Mouse (Mus musculus): ENCODE data around the gene Shc3.

Gene Shc3

DNA sequence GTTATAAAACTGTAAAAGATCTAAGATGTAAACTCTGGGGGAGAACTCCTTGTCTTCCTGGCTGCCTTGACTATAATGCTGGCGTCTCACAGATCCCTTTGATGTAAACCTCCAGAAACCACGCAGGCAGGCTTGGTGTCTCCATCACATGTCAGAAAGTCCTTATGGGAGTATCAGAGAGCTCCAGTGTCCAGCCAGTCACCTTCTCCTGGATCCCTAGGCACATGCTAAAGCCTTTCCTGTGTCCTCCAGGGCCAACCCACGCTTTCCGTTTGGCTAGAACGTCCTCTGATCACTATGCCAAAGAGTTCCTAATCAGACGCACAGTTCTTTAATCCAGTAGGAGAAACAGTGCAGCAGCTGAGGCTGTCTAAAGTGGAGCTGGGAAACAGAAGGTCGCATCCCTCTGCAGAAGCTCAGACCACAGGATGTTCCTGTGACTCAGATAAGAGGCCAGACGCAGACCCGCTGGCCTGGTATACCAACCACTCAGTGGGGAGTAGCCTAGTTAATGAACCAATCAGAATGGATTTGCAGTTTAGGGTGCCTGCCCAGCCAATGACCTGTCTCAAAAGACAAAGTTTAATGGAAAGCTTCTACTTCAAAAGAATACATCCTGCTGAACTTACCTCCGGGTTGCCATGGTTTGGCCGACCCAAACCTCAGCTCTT lies 88.7 kb downstream of the Shc3 start:
- DNase-seq (ENCODE audit: low spot score): no peak

DNA sequence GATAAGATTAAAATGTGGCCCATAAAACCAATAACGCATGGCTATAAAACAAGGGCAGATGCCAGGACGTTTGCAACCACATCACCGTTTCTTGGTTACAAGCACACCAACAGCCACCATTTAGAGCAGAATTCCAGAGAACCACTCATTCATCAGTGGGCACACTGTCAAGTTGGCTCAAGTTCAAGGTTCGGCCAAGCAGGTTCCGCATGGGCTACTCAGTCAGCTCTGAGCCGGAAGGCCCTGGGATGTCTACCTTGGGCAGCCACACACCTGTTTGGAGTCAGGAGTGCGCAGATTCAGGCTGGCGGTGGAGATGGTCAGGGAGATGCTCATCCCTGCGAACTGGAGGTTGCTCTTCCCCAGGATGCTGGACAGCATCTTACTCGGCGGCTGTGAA lies 89.4 kb downstream of the Shc3 start:
- DNase-seq (ENCODE audit: low spot score): peak; percentile 19

GRCm38 (mm10) chr13:51476991-51477390 lies 92.2 kb downstream of the Shc3 start:
- no peak for DNase-seq (ENCODE audit: low spot score)

- DNase-seq (ENCODE audit: low spot score): no peak
These were observed 100.4 kb downstream of the Shc3 start for GRCm38 (mm10) chr13:51468697-51469250.

DNA sequence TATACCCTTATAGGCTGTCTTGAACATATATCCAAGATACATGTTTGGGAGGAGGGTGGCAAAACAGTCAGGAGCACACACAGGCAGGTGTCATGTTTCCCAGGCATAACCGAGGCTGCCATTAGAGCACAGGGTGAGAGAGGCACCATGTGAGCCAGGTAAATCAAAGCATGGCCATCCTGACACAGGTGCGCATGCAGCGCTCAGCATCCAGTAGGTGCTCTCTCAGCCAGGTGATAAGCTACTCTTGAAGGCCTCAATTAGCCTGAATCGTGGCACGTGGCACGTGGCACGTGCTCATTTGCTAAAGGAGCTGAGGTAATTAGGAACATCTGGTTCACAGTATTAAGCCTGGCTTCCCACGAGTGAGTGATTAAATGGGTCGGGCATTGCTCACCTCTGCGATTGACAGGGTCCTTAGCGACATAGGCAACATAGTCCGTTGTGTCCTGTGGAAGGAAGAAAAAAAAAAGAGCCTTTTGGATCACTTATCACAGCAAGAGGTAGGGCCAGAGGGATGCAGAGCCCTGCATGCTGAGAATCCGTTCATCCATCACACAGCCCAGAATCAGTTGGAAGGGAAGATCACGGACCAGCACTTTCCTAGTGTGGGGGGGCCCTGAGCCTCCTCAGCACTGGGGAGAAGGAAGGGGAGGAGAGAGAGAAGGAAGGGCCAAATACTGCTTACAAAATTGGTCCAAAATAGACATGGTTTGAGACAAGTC lies 102.9 kb downstream of the Shc3 start:
- DNase-seq (ENCODE audit: low spot score): no peak

DNA sequence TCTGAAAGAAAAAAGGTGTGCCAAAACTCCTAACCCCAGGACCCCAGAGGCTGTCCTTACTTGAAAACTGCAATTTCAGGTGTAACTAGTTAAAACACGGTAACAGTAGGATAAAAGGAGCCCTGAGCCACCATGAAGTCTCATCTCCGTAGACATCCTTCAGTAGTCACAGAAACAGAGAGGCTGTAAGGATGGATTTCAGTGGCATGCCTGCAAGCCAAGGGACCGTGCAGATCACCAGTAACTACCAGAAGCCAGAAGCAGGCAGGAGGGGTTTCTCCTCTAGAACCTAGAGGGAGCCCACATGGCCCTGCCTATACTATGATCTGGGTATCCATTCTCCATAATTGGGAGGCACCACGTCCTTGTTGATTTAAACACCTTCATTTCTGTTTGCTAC lies 104.9 kb downstream of the Shc3 start:
- no peak for DNase-seq (ENCODE audit: low spot score)

- no peak for DNase-seq (ENCODE audit: low spot score)
These were observed 112.9 kb downstream of the Shc3 start for GRCm38 (mm10) chr13:51456190-51456878.

DNA sequence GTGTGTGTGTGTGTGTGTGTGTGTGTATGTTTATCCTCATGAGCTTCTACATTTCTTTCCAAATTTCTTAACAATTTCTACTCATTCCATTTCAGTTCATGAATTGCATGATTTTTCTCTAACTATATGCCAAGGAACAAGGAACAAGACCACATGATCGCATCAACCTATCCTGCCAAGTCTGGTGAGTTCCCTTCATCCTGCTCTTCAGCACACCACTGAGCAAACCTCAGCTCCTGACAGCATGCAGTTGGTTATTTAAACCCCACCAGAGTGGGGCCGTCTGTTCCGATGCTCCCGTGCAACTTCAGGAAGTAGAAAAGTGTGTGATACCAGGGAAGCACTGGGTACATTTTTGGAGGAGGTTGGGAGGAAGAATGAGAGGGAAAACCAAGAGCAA lies 122.7 kb downstream of the Shc3 start:
- no peak for DNase-seq (ENCODE audit: low spot score)

DNA sequence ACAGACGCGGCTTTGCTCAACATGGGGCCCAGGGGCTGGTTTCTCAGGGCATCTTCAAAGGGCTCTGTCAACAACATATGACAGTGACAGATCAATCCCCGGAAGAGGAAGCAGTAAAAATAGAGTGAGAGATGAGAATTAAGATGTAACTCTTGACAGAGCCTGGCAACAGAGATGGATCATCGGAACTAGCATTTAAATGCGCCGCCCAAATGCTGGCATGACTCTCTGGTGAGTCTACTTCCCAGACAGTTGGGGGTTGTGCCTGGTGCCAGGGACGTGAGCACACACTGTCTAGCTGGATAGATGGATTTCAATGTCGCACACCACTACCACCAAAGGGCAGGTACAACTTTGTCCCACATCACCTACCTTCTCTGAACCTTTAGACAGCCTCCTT lies 126.3 kb downstream of the Shc3 start:
- no peak for DNase-seq (ENCODE audit: low spot score)

DNA sequence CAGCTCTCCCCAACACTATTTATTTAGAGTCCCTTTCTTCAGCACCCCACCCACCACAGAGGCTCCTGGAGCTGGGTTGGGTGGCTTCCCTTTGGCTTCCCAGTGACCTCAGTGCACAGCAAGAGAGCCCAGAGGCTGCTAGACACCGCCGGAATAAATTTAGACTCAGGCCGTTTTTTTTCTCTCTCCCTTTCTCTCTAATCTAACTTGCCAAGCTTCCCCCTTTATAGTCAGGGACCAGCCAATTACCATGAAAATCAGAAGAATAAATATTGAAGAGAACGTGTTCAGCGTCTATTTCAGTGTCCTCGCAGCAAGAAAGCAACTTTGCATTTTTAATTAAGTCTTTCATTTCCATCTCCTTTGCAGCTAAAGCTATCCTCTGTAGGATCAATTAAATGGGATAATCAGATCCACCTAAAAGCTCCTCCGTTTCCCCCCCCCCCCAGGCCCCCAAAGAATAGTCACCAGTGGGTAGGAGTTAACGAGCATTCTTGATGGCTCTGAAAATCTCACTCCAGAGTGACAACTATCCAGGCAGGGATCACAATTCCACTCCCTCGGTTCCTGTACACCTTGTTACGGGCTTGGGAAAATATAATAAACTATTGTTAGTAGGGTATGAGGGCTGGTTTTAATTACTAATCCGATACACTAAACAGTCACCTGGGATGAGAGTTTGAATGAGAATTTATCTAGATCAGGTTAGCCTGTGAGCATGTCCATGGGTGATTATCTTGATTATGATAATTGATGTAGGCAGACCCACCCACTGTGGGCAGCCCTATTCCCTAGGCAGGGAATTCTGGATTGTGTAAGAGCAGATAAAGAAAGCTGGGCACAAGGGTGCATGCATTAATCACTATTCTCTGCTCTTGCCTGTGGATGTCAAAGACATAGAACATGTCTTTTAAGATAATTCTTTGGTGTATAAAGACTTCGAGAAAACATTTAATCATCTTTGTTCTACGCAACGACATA lies 131.8 kb downstream of the Shc3 start:
- no peak for DNase-seq (ENCODE audit: low spot score)

- DNase-seq (ENCODE audit: low spot score): no peak
These were observed 134.1 kb downstream of the Shc3 start for GRCm38 (mm10) chr13:51435146-51435545.

DNA sequence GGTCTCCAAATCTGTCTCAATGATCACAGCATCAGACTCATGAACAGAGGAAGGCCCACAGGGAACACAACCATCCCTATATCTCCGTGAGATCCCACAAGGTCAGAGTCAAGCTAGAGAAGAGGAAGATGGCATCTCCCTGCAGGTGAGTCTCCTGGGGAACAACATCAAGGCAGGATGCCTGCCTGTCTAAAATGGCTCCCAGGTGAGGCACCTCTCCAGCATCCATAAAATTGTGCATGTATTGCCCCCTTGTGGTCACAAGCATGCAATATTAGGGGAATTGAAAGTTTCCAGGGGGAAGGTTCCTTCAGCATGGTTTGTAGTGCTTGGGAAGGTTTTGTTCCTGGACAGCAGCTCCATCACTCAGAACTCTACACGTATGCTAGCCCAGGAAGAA lies 134.8 kb downstream of the Shc3 start:
- no peak for DNase-seq (ENCODE audit: low spot score)

DNA sequence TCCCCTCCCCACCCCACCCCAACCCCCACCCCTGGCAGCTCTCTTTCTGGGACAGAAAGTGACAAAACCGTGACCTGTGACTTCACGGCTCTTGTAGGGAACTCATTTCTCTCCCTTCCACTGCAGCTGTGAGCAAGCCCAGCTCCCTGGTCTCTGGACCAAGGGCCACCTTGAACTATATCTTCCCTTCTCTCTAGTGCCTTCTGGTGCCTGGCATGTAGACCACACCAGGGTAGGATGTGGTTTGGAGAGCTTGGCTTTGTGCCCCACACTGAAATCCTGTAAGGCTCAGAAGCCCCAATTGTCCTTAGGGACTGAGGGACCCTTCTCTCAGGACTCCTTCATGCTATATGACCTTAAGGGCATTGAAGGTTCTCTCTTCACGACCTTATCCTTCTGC lies 135.8 kb downstream of the Shc3 start:
- no peak for DNase-seq (ENCODE audit: low spot score)

DNA sequence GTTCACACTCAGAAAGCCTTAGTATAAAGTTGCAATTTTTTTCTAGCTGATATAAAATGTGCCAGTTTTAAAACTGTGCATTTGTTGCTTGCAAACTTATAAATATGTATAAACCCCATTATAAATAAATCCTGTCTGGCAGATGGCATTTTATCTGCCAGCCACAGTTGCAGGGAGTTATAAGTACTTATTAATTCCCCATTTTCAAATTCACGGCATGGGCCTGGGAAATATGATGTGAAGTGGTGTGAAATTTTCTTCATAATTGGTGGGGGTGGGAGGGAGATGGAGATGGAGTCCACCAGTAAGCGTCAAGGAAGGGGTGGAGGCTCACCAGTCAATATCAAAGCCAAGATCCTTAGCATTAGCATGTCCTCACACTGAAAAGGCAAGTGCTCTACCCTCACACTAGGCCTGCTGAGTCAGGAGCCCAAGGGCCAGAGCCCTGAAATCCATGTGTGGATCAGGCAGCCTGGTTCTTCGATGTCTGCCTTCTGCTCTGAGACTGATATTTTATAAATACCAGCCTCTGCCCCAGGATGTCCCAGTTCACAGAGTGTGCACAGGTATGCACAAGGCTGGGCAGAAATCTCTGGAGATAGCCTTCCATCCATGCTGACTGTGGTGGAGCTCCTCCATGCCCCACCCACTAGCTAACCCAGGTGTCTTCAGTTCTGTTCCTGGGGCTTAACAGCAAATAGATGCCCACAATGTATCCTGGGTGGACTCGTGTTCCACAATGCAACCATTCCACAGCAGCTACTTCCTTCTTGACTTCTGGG lies 143.4 kb downstream of the Shc3 start:
- no peak for DNase-seq (ENCODE audit: low spot score)

- peak; percentile 66 for DNase-seq (ENCODE audit: low spot score)
These were observed 144.6 kb downstream of the Shc3 start for GRCm38 (mm10) chr13:51424647-51425046.

DNA sequence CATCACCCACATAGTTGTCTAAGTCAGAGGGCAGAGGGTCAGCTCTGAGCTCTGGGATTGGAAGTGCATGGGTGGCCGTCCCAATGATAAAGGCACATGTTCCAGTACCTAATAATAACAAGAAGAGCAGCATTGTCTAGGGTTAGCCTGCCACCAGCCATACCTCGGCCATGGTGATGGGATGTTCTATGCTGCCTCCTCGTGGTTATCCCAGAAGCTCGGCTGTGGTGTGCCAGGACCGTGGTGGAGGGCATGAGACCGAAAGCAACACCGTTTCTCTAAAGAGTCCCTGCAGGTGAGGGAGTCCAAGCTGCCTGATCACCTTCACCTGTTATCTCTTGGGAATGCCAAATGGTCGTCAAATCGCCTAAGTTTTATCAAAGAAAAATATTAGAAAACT lies 145.6 kb downstream of the Shc3 start:
- DNase-seq (ENCODE audit: low spot score): no peak

DNA sequence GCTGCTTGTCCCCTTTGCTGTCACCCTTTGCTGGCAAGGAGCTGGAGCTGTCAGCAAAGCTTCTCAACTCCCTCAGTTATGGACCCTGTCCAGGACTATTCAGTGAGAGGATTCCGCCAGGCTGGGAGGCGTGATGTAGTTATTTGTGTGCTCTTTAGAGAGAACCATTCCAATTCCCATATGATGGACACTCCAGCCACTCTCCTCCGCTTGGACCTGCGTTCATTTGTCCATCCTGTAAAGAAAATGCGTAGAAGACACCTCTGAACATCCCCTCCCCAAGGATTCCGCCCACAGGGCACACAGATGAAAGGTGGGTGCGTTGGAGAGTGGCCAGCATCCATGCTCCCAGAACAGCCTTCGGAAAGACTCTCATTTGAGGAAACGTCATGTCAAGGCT lies 148.4 kb downstream of the Shc3 start:
- no peak for DNase-seq (ENCODE audit: low spot score)

DNA sequence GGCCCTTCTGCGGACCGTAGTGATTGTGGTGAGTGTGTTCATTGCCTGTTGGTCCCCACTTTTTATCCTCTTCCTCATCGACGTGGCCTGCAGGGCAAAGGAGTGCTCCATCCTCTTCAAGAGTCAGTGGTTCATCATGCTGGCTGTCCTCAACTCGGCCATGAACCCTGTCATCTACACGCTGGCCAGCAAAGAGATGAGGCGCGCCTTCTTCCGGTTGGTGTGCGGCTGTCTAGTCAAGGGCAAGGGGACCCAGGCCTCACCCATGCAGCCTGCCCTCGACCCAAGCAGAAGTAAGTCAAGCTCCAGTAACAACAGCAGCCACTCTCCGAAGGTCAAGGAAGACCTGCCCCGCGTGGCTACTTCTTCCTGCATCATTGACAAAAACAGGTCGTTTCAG lies 149.7 kb downstream of the Shc3 start:
- no peak for DNase-seq (ENCODE audit: low spot score)

GRCm38 (mm10) chr13:51418942-51419451 lies 150.2 kb downstream of the Shc3 start:
- no peak for DNase-seq (ENCODE audit: low spot score)

GRCm38 (mm10) chr13:51418268-51418941 lies 150.8 kb downstream of the Shc3 start:
- peak; percentile 93 for DNase-seq (ENCODE audit: low spot score)
